Mouse (Mus musculus) CH12.LX (cell line): Measurements from ENCODE around the gene Foxa2. TPM values are rescaled to one million over a fixed set of nuclear protein-coding genes. Genes with fewer than 3 reads are reported as not detected.

Experiments
- DNase-seq: peaks from one replicate; pipeline ENCODE4 v3.0.0-alpha.2; 2013; ENCODE audit errors: extremely low read depth
- H3K27ac ChIP-seq: 2 replicates; pipeline ENCODE4 v1.5.1; 2012; ENCODE audit warnings: low read depth, mild to moderate bottlenecking, control low read depth, moderate library complexity; ENCODE audit not compliant: insufficient read depth
- H3K27me3 ChIP-seq: replicated peaks from 2 replicates; pipeline ENCODE3; 2012; ENCODE audit warnings: inconsistent platforms
- H3K36me3 ChIP-seq, 2 experiments: replicated peaks in 1 of 2; 2 replicates each; pipeline versions ENCODE3 to v1.6.1; 2012; ENCODE audit warnings: inconsistent platforms in 1 of 2, low read length in 1 of 2, mild to moderate bottlenecking in 1 of 2, mixed read lengths in 1 of 2, moderate library complexity in 1 of 2; ENCODE audit not compliant: control insufficient read depth in 1 of 2, insufficient read depth in 1 of 2
- H3K4me1 ChIP-seq, 2 experiments: 2 replicates each; pipeline ENCODE4 v1.6.1; 2012; ENCODE audit warnings: inconsistent platforms in 1 of 2, moderate library complexity in 1 of 2; ENCODE audit not compliant: insufficient read depth in 2 of 2, control insufficient read depth in 1 of 2
- H3K4me2 ChIP-seq: 2 replicates; pipeline ENCODE4 v1.6.1; 2012; ENCODE audit warnings: low read depth, mild to moderate bottlenecking, control low read depth; ENCODE audit not compliant: poor library complexity, insufficient read depth, severe bottlenecking
- H3K4me3 ChIP-seq, 3 experiments: fragments of 150-350 bp in 1 of 3; sonication (generic) in 1 of 3; replicated peaks in 1 of 3; 2 replicates each; pipeline versions ENCODE3 to v1.5.1; 2011 to 2012; ENCODE audit warnings: low read depth in 2 of 3, low read length in 2 of 3, mild to moderate bottlenecking in 2 of 3, moderate library complexity in 2 of 3, control low read depth in 1 of 3, improper control_type of control experiment in 1 of 3, inconsistent platforms in 1 of 3, mixed read lengths in 1 of 3; ENCODE audit not compliant: poor library complexity in 1 of 3
- H3K79me2 ChIP-seq: replicated peaks from 2 replicates; pipeline ENCODE4 v1.6.1; 2012; ENCODE audit warnings: mild to moderate bottlenecking, moderate library complexity; ENCODE audit not compliant: control insufficient read depth, poor library complexity, insufficient read depth, severe bottlenecking; ENCODE audit errors: extremely low read depth
- H3K9ac ChIP-seq: 2 replicates; pipeline ENCODE4 v1.6.1; 2012; ENCODE audit warnings: low read depth, mild to moderate bottlenecking, control low read depth, moderate library complexity; ENCODE audit not compliant: insufficient read depth
- H3K9me3 ChIP-seq: replicated peaks from 2 replicates; pipeline ENCODE3; 2012; ENCODE audit warnings: low read length, inconsistent platforms, mixed read lengths
- BHLHE40 ChIP-seq: IDR thresholded peaks from 2 replicates; pipeline ENCODE4 v1.6.1; 2011; ENCODE audit warnings: mild to moderate bottlenecking, low read depth, low read length, improper control_type of control experiment
- CHD1 ChIP-seq: IDR thresholded peaks from 2 replicates; pipeline ENCODE4 v1.6.1; 2012; ENCODE audit warnings: low read depth, low read length, improper control_type of control experiment, inconsistent platforms
- CHD2 ChIP-seq: IDR thresholded peaks from 2 replicates; pipeline ENCODE4 v1.6.1; 2011; ENCODE audit warnings: low read length, improper control_type of control experiment
- E2F4 ChIP-seq: IDR thresholded peaks from 2 replicates; pipeline ENCODE4 v1.6.1; 2011; ENCODE audit warnings: low read depth, low read length, improper control_type of control experiment; ENCODE audit not compliant: insufficient replicate concordance
- ETS1 ChIP-seq: conservative IDR thresholded peaks from 2 replicates; pipeline ENCODE4 v1.6.1; 2012; ENCODE audit warnings: low read depth, mild to moderate bottlenecking, inconsistent platforms, low read length, improper control_type of control experiment, moderate library complexity
- JUND ChIP-seq: conservative IDR thresholded peaks from 2 replicates; pipeline ENCODE4 v1.6.1; 2011; ENCODE audit warnings: low read depth, low read length, improper control_type of control experiment
- KAT2A ChIP-seq: IDR thresholded peaks from 2 replicates; pipeline ENCODE4 v1.6.1; 2012; ENCODE audit warnings: low read length, improper control_type of control experiment, inconsistent platforms; ENCODE audit not compliant: insufficient replicate concordance
- MAFK ChIP-seq: IDR thresholded peaks from 2 replicates; pipeline ENCODE4 v1.6.1; 2011; ENCODE audit warnings: low read length, improper control_type of control experiment; ENCODE audit not compliant: insufficient replicate concordance
- MAZ ChIP-seq: IDR thresholded peaks from 2 replicates; pipeline ENCODE4 v1.6.1; 2012; ENCODE audit warnings: low read depth, mild to moderate bottlenecking, inconsistent platforms, low read length, improper control_type of control experiment, moderate library complexity
- MXI1 ChIP-seq: IDR thresholded peaks from 2 replicates; pipeline ENCODE4 v1.6.1; 2011; ENCODE audit warnings: mild to moderate bottlenecking, low read depth, low read length, improper control_type of control experiment
- MYC ChIP-seq: IDR thresholded peaks from 2 replicates; pipeline ENCODE4 v1.6.1; 2011; ENCODE audit warnings: low read depth, mild to moderate bottlenecking, improper control_type of control experiment, low read length
- NELFE ChIP-seq: IDR thresholded peaks from 2 replicates; pipeline ENCODE4 v1.6.1; 2011; ENCODE audit warnings: low read depth, low read length, improper control_type of control experiment
- NRF1 ChIP-seq: IDR thresholded peaks from 2 replicates; pipeline ENCODE4 v1.6.1; 2014; ENCODE audit warnings: low read depth, mild to moderate bottlenecking, inconsistent platforms, low read length, improper control_type of control experiment, moderate library complexity
- PAX5 ChIP-seq: IDR thresholded peaks from 2 replicates; pipeline ENCODE4 v1.6.1; 2012; ENCODE audit warnings: low read length, inconsistent platforms, mixed read lengths
- POLR2A ChIP-seq: IDR thresholded peaks from 2 replicates; pipeline ENCODE4 v1.6.1; 2011; ENCODE audit warnings: low read depth, mild to moderate bottlenecking, improper control_type of control experiment, low read length
- POLR2AphosphoS2 ChIP-seq: IDR thresholded peaks from 2 replicates; pipeline ENCODE4 v1.6.1; 2011; ENCODE audit warnings: low read depth, low read length, improper control_type of control experiment
- RAD21 ChIP-seq: IDR thresholded peaks from 2 replicates; pipeline ENCODE4 v1.6.1; 2011; ENCODE audit warnings: low read depth, mild to moderate bottlenecking, low read length, improper control_type of control experiment, moderate library complexity
- RCOR1 ChIP-seq: conservative IDR thresholded peaks from 2 replicates; pipeline ENCODE4 v1.6.1; 2012; ENCODE audit warnings: low read depth, mild to moderate bottlenecking, inconsistent platforms, low read length, improper control_type of control experiment
- SMC3 ChIP-seq: IDR thresholded peaks from 2 replicates; pipeline ENCODE4 v1.6.1; 2011; ENCODE audit warnings: low read depth, low read length, improper control_type of control experiment
- TCF12 ChIP-seq: IDR thresholded peaks from 2 replicates; pipeline ENCODE4 v1.6.1; 2014; ENCODE audit warnings: low read depth, mild to moderate bottlenecking, inconsistent platforms, low read length, improper control_type of control experiment
- UBTF ChIP-seq: IDR thresholded peaks from 2 replicates; pipeline ENCODE4 v1.6.1; 2012; ENCODE audit warnings: low read depth, mild to moderate bottlenecking, inconsistent platforms, low read length, improper control_type of control experiment, moderate library complexity
- USF1 ChIP-seq: IDR thresholded peaks from 2 replicates; pipeline ENCODE4 v1.6.1; 2014; ENCODE audit warnings: low read depth, mild to moderate bottlenecking, inconsistent platforms, low read length, improper control_type of control experiment
- USF2 ChIP-seq: conservative IDR thresholded peaks from 2 replicates; pipeline ENCODE4 v1.6.1; 2011; ENCODE audit warnings: low read depth, low read length, improper control_type of control experiment
- ZC3H11A ChIP-seq: IDR thresholded peaks from 2 replicates; pipeline ENCODE4 v1.6.1; 2012; ENCODE audit warnings: low read depth, mild to moderate bottlenecking, inconsistent platforms, low read length, improper control_type of control experiment
- ZKSCAN1 ChIP-seq: IDR thresholded peaks from 2 replicates; pipeline ENCODE4 v1.6.1; 2012; ENCODE audit warnings: low read depth, inconsistent platforms, low read length, improper control_type of control experiment, borderline replicate concordance
- dilution Hi-C: fragments of 300-500 bp; cut with MboI; formaldehyde crosslinking; loops from 2 replicates; pipeline ENCODE4 v1.14.3; 2020; ENCODE audit warnings: low sequenced_read_pairs; ENCODE audit not compliant: extremely low pct_unique_long_range_greater_than_20kb, extremely low pct_ligation_motif_present
- in situ Hi-C: fragments of 300-500 bp; cut with MboI; formaldehyde crosslinking; loops from 3 replicates; pipeline ENCODE4 v1.14.3; 2019; ENCODE audit warnings: low sequenced_read_pairs, low pct_ligation_motif_present, low pct_unique_long_range_greater_than_20kb, mixed read lengths
- polyA plus RNA-seq: library from polyadenylated mRNA; unstranded; fragments of >175 nt; gene quantifications from 2 replicates; pipeline ENCODE4 v1.2.1, GENCODE M21; 2012; ENCODE audit warnings: low read depth; ENCODE audit not compliant: insufficient read length
- total RNA-seq, 2 experiments: library from RNA; depleted of rRNA; stranded (reverse); fragments of 300-350 nt in 1 of 2; fragments of >200 nt in 1 of 2; gene quantifications; 2 replicates each; pipeline ENCODE4 v1.2.3; 2012 to 2014

The Foxa2 gene
- total and polyA plus RNA-seq, 3 experiments = not detected

GRCm38 (mm10) chr2:148044877-148045539 is 1.8 kb downstream of the Foxa2 start:
- Histone ChIP-seq H3K4me1 (no peaks in the 10 kb centered on the region), H3K36me3 (no peaks in the 10 kb centered on the region), H3K79me2 (no peaks in the 10 kb centered on the region), H3K27ac (no peak overlapping the region), H3K9ac (no peak overlapping the region), H3K9me3 (peaks cover 22% of the 10 kb centered on the region), H3K4me3 (no peak overlapping the region), H3K27me3 (peaks cover 9% of the 10 kb centered on the region), H3K4me2 (no peak overlapping the region)
- in situ Hi-C loops = no loop called here
- dilution Hi-C loops = no loop called here
- TF ChIP-seq KAT2A (no peak), ZC3H11A (no peak), MYC (no peak), MAZ (no peak), E2F4 (no peak), RAD21 (no peak), JUND (no peak), MXI1 (no peak), UBTF (no peak), SMC3 (no peak), USF1 (no peak), TCF12 (no peak), PAX5 (no peak), NRF1 (no peak), POLR2A (no peak), BHLHE40 (no peak), CHD2 (no peak)
- no peak for DNase-seq

- Histone ChIP-seq H3K4me1 (no peaks in the 10 kb centered on the region), H3K27ac (no peak overlapping the region), H3K79me2 (no peaks in the 10 kb centered on the region), H3K9ac (no peak overlapping the region), H3K36me3 (no peaks in the 10 kb centered on the region), H3K27me3 (peaks cover 16% of the 10 kb centered on the region), H3K4me3 (no peak overlapping the region), H3K9me3 (peaks cover 22% of the 10 kb centered on the region), H3K4me2 (no peak overlapping the region)
- DNase-seq = no peak
- in situ Hi-C loops (no loop called here), dilution Hi-C loops (no loop called here)
- TF ChIP-seq ZC3H11A (no peak), NELFE (no peak), PAX5 (no peak), RCOR1 (no peak), NRF1 (no peak), MAFK (no peak), POLR2A (no peak), ETS1 (no peak), UBTF (no peak), KAT2A (no peak), CHD1 (no peak), MAZ (no peak), POLR2AphosphoS2 (no peak), MYC (no peak), TCF12 (no peak), SMC3 (no peak), USF2 (no peak), ZKSCAN1 (no peak), CHD2 (no peak)
These were observed 2.5 kb downstream of the Foxa2 start for GRCm38 (mm10) chr2:148043976-148044876.
